Mouse (Mus musculus) liver, embryonic 14.5 days (tissue): ENCODE data around the gene Ranbp9. TPM values are rescaled to one million over a fixed set of nuclear protein-coding genes. Genes with fewer than 3 reads are reported as not detected.
A peak's percentile ranks its signal among the peaks of the same experiment; 100 is the strongest.
"Not testable (repeated sequence)": the region's sequence is repeated elsewhere in the genome, so short reads cannot be mapped to it uniquely, and the experiment has no call there.

Source experiments
- ATAC-seq: fragments of 200-750 bp; cut with Nextera tagmentation; 2 replicates; pipeline ENCODE4 v1.8.0; 2017; ENCODE audit warnings: moderate number of reproducible peaks, mild to moderate bottlenecking, moderate library complexity; ENCODE audit not compliant: insufficient read depth
- DNase-seq, 3 experiments: peaks; one replicate each; pipeline ENCODE4 v3.0.0-alpha.2; 2012 to 2013; ENCODE audit warnings: low read depth in 3 of 3, low spot score in 3 of 3
- H3K27ac ChIP-seq: fragments of 300-500 bp; sonication (generic); 2 replicates; pipeline ENCODE4 v1.5.1; 2014; ENCODE audit warnings: moderate library complexity, mild to moderate bottlenecking, control low read depth, inconsistent platforms
- H3K27me3 ChIP-seq: fragments of 300-500 bp; sonication (generic); 2 replicates; pipeline ENCODE4 v1.6.1; 2014; ENCODE audit warnings: mild to moderate bottlenecking, low read length, moderate library complexity; ENCODE audit not compliant: control insufficient read depth, insufficient read depth
- H3K36me3 ChIP-seq: fragments of 300-500 bp; sonication (generic); replicated peaks from 2 replicates; pipeline ENCODE4 v1.6.1; 2014; ENCODE audit warnings: low read depth; ENCODE audit not compliant: control insufficient read depth, insufficient read depth
- H3K4me1 ChIP-seq, 2 experiments: fragments of 200-500 bp in 1 of 2; fragments of 300-500 bp in 1 of 2; sonication (generic) in 1 of 2; replicated peaks; 2 replicates each; pipeline ENCODE4 v1.6.1; 2012 to 2014; ENCODE audit warnings: antibody characterized with exemption in 1 of 2, inconsistent platforms in 1 of 2, low read length in 1 of 2; ENCODE audit not compliant: control insufficient read depth in 2 of 2, insufficient read depth in 2 of 2
- H3K4me2 ChIP-seq: fragments of 300-500 bp; sonication (generic); 2 replicates; pipeline ENCODE4 v1.6.1; 2014; ENCODE audit warnings: low read depth, mild to moderate bottlenecking, control low read depth, moderate library complexity
- H3K4me3 ChIP-seq, 2 experiments: fragments of 200-500 bp in 1 of 2; fragments of 300-500 bp in 1 of 2; sonication (generic) in 1 of 2; 2 replicates each; pipeline ENCODE4 v1.5.1; 2012 to 2014; ENCODE audit warnings: low read depth in 2 of 2, low read length in 2 of 2, mild to moderate bottlenecking in 2 of 2, control low read depth in 1 of 2, inconsistent platforms in 1 of 2, moderate library complexity in 1 of 2; ENCODE audit not compliant: insufficient read depth in 1 of 2
- H3K9ac ChIP-seq: fragments of 300-500 bp; sonication (generic); replicated peaks from 2 replicates; pipeline ENCODE4 v1.6.1; 2014; ENCODE audit warnings: mild to moderate bottlenecking, control low read depth, moderate library complexity
- H3K9me3 ChIP-seq: fragments of 300-500 bp; sonication (generic); 2 replicates; pipeline ENCODE4 v1.6.1; 2016; ENCODE audit warnings: low read length, mixed read lengths; ENCODE audit not compliant: control insufficient read depth
- CTCF ChIP-seq: IDR thresholded peaks from 2 replicates; pipeline ENCODE4 v1.5.1; 2016; ENCODE audit warnings: antibody characterized with exemption, low read depth, control low read depth
- EP300 ChIP-seq: IDR thresholded peaks from 2 replicates; pipeline ENCODE4 v1.6.1; 2016; ENCODE audit warnings: antibody characterized with exemption, low read depth
- WGBS: fragments of 180-500 bp; shearing (Covaris S2); extraction: QIAGEN DNeasy Blood & Tissue Kit; methylation state at CpG from one replicate; pipeline ENCODE4 v1.1.7; 2014; ENCODE audit not compliant: insufficient replicate concordance; 5-methylcytosine and 5-hydroxymethylcytosine counted together
- polyA plus RNA-seq, 2 experiments: library from polyadenylated mRNA; depleted of rRNA in 1 of 2; stranded (reverse) in 1 of 2; unstranded in 1 of 2; fragments of >200 nt; fragmentation: Nextera tagmentation in 1 of 2; extraction: Ambion mirVana in 1 of 2; gene quantifications; 2 replicates each; pipeline versions ENCODE4 v1.2.1 to v1.2.3; 2012 to 2014

Ranbp9 gene
- polyA plus RNA-seq, 2 experiments = 3.6 to 7.2 TPM

GRCm38 (mm10) chr13:43474722-43475121, 6.4 kb downstream of the Ranbp9 start:
- Histone ChIP-seq H3K9ac (no peak overlapping the region), H3K4me2 (no peak overlapping the region), H3K36me3 (no peaks in the 10 kb centered on the region), H3K9me3 (no peaks in the 10 kb centered on the region), H3K4me3 (no peak overlapping the region), H3K27me3 (no peaks in the 10 kb centered on the region), H3K4me1 (peaks cover 8 to 17% of the 10 kb centered on the region in 2 experiments), H3K27ac (no peak overlapping the region)
- 74% methylated on average over 5 of the region's 5 CpGs for WGBS
- no peak for ATAC-seq
- no peak for TF ChIP-seq CTCF
- no peak for TF ChIP-seq EP300
- no peak for DNase-seq

- WGBS = 74% methylated on average over 1 of the region's 1 CpGs
Measured at GRCm38 (mm10) chr13:43471861-43472260, 9.2 kb downstream of the Ranbp9 start.

GRCm38 (mm10) chr13:43469607-43470006, 11.5 kb downstream of the Ranbp9 start:
- no peak for DNase-seq
- H3K36me3 ChIP-seq = no peaks in the 10 kb centered on the region

More at GRCm38 (mm10) chr13:43471861-43472260, 9.2 kb downstream of the Ranbp9 start:
- H3K9me3 ChIP-seq, DNase-seq, H3K9ac ChIP-seq, H3K4me2 ChIP-seq, H3K4me3 ChIP-seq, H3K4me1 ChIP-seq, ATAC-seq, H3K27me3 ChIP-seq, H3K36me3 ChIP-seq, H3K27ac ChIP-seq: not testable (repeated sequence)

GRCm38 (mm10) chr13:43464605-43465004, 16.5 kb downstream of the Ranbp9 start:
- Histone ChIP-seq H3K4me3 (no peak overlapping the region), H3K9me3 (no peaks in the 10 kb centered on the region), H3K36me3 (no peaks in the 10 kb centered on the region), H3K4me1 (peaks cover 5 to 6% of the 10 kb centered on the region in 2 experiments), H3K9ac (no peak overlapping the region), H3K27me3 (no peaks in the 10 kb centered on the region), H3K27ac (no peak overlapping the region), H3K4me2 (no peak overlapping the region)
- no peak for ATAC-seq
- no peak for DNase-seq
- TF ChIP-seq EP300 (no peak), CTCF (no peak)
- 87% methylated on average over 2 of the region's 2 CpGs for WGBS

More at GRCm38 (mm10) chr13:43469607-43470006, 11.5 kb downstream of the Ranbp9 start:
- TF ChIP-seq CTCF = no peak
- TF ChIP-seq EP300 = no peak
- Histone ChIP-seq H3K27me3 (no peaks in the 10 kb centered on the region), H3K4me2 (no peak overlapping the region), H3K4me1 (peaks cover 0 to 4% of the 10 kb centered on the region in 2 experiments; a peak in 3 of 4 replicates), H3K9ac (no peak overlapping the region), H3K27ac (no peak overlapping the region), H3K4me3 (no peak overlapping the region), H3K9me3 (no peaks in the 10 kb centered on the region)
- ATAC-seq = no peak
- WGBS = 75% methylated on average over 1 of the region's 1 CpGs

- DNase-seq = no peak
- Histone ChIP-seq H3K9me3 (no peaks in the 10 kb centered on the region), H3K27ac (no peak overlapping the region), H3K4me2 (no peak overlapping the region), H3K4me1 (peaks cover 0 to 18% of the 10 kb centered on the region in 2 experiments; a peak in 2 of 4 replicates), H3K27me3 (no peaks in the 10 kb centered on the region), H3K4me3 (no peak overlapping the region), H3K9ac (no peak overlapping the region), H3K36me3 (no peaks in the 10 kb centered on the region)
- no peak for ATAC-seq
- 25% methylated on average over 1 of the region's 1 CpGs for WGBS
- TF ChIP-seq EP300 = no peak
- TF ChIP-seq CTCF = 0 out of 2 replicates have a peak, but pooled peaks have one; percentile 11
Measured at GRCm38 (mm10) chr13:43457161-43457560, 23.9 kb downstream of the Ranbp9 start.
